Mouse (Mus musculus): Measurements from ENCODE around the gene Bmpr1a.
A peak's percentile ranks its signal among the peaks of the same experiment; 100 is the strongest.

Bmpr1a gene

GRCm38 (mm10) chr14:34503325-34503647 lies at the start of gene Bmpr1a:
Bmpr1a (minus strand) TSS chr14:34503341.
- DNase-seq (ENCODE audit: low spot score), result no peak

- peak; percentile 71 for DNase-seq (ENCODE audit: low spot score)
These were observed 49.1 kb upstream of the Bmpr1a start for GRCm38 (mm10) chr14:34552226-34552625.

GRCm38 (mm10) chr14:34549004-34549671 lies 46.0 kb upstream of the Bmpr1a start:
- DNase-seq (ENCODE audit: low spot score), result peak; percentile 88

GRCm38 (mm10) chr14:34548391-34549001 lies 45.4 kb upstream of the Bmpr1a start:
- peak; percentile 73 for DNase-seq (ENCODE audit: low spot score)

- no peak for DNase-seq (ENCODE audit: low spot score)
These were observed 41.4 kb upstream of the Bmpr1a start for GRCm38 (mm10) chr14:34544545-34544944.

- no peak for DNase-seq (ENCODE audit: low spot score)
These were observed 40.9 kb upstream of the Bmpr1a start for GRCm38 (mm10) chr14:34544001-34544400.

- DNase-seq (ENCODE audit: low spot score), result peak; percentile 27
These were observed 40.5 kb upstream of the Bmpr1a start for GRCm38 (mm10) chr14:34543596-34543995.

GRCm38 (mm10) chr14:34541896-34542295 lies 38.8 kb upstream of the Bmpr1a start:
- DNase-seq (ENCODE audit: low spot score), result no peak

GRCm38 (mm10) chr14:34540685-34541162 lies 37.6 kb upstream of the Bmpr1a start:
- no peak for DNase-seq (ENCODE audit: low spot score)

- DNase-seq (ENCODE audit: low spot score), result no peak
These were observed 32.7 kb upstream of the Bmpr1a start for GRCm38 (mm10) chr14:34535883-34536282.

GRCm38 (mm10) chr14:34533537-34533936 lies 30.4 kb upstream of the Bmpr1a start:
- peak; percentile 74 for DNase-seq (ENCODE audit: low spot score)

- DNase-seq (ENCODE audit: low spot score), result no peak
These were observed 29.4 kb upstream of the Bmpr1a start for GRCm38 (mm10) chr14:34532536-34532935.

- DNase-seq (ENCODE audit: low spot score), result no peak
These were observed 25.7 kb upstream of the Bmpr1a start for GRCm38 (mm10) chr14:34528804-34529203.

- no peak for DNase-seq (ENCODE audit: low spot score)
These were observed 19.6 kb upstream of the Bmpr1a start, which contains the start of gene 9230112D13Rik for GRCm38 (mm10) chr14:34522701-34523100. 9230112D13Rik (minus strand) TSS chr14:34522801.

- DNase-seq (ENCODE audit: low spot score), result no peak
These were observed 14.9 kb upstream of the Bmpr1a start for GRCm38 (mm10) chr14:34517959-34518544.

GRCm38 (mm10) chr14:34516960-34517577 lies 13.9 kb upstream of the Bmpr1a start:
- DNase-seq (ENCODE audit: low spot score), result no peak

GRCm38 (mm10) chr14:34515860-34516259 lies 12.7 kb upstream of the Bmpr1a start:
- no peak for DNase-seq (ENCODE audit: low spot score)

- DNase-seq (ENCODE audit: low spot score), result peak; percentile 58
These were observed 11.0 kb upstream of the Bmpr1a start for GRCm38 (mm10) chr14:34514120-34514519.

- DNase-seq (ENCODE audit: low spot score), result no peak
These were observed 9.5 kb upstream of the Bmpr1a start for GRCm38 (mm10) chr14:34512602-34513001.

GRCm38 (mm10) chr14:34511901-34512300 lies 8.8 kb upstream of the Bmpr1a start:
- DNase-seq (ENCODE audit: low spot score), result no peak

- DNase-seq (ENCODE audit: low spot score), result no peak
These were observed 5.8 kb upstream of the Bmpr1a start for GRCm38 (mm10) chr14:34508842-34509439.

- DNase-seq (ENCODE audit: low spot score), result peak; percentile 47
These were observed 5.2 kb upstream of the Bmpr1a start for GRCm38 (mm10) chr14:34508187-34508840.

All from adipocyte (in vitro differentiated cells).